Mouse (Mus musculus) lung, adult 18-20 months (tissue): ENCODE data around the gene Plekhg6.

Source experiments
- DNase-seq, 2 experiments: peaks; one replicate each; pipeline ENCODE4 v3.0.0; 2022; ENCODE audit warnings: mixed read lengths in 2 of 2

Gene Plekhg6

DNA sequence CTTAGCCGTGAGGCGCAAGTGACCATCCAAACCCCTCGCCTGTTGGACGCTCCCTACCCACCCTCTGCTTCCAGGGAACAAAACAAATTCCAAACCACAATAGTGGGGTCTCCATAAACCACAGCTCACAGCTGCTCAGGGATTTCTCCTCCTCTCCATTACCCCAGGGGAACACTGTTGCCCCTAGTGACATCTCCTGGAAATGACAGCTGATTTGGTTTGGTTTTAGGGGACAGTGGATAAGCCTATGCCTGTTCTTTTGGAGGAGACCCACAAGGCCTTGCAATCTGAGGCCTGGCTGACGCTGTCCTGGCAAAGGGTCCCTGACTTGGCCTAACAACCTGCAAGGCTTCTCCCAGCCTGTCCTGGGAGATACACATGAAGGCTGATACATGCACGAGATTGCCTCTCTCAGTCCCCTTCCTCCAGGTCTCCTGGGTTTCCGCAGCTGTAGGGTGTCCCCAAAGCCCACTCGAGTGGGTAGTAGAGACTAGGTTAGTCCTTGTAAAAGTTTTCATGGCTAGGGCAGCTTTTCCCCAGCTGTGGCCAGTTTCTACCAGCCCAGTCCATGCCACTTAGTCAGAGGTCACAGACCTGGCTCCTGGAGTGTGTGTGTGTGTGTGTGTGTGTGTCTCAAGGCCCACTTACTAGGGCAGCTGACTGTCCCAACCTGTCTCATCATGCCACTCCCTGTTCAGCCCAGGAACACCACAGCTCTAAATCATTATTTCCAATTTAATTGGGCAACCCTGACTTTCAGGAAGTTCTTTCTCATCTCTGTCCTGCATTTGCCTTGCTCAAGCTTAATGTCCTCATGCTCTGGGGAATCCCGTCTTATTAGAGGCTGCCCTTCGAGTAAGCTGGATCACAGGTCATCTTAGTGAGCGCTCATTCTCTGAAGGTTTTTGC lies 4.7 kb upstream of the Plekhg6 start:
- DNase-seq, result no peak

DNA sequence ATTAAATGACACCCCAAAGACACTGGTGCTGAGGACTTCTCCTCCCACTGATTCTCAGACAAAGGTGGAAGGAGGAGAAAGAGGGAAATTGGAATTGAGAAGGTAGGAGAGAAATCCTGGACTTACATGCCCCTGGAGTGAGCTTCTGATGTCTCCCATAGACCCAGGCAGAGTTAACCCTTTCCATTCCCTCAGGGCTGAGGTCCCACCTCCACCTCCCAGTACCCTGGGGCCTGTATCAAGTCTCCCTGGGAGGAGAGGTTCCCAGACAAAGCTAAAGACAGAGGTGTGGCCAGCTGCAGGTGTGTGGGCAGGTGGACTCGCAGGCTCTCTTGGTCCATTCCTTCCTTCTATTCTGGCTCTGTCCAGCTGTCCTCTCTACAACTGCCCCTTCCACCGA lies 1.4 kb upstream of the Plekhg6 start:
- DNase-seq, result no peak

DNA sequence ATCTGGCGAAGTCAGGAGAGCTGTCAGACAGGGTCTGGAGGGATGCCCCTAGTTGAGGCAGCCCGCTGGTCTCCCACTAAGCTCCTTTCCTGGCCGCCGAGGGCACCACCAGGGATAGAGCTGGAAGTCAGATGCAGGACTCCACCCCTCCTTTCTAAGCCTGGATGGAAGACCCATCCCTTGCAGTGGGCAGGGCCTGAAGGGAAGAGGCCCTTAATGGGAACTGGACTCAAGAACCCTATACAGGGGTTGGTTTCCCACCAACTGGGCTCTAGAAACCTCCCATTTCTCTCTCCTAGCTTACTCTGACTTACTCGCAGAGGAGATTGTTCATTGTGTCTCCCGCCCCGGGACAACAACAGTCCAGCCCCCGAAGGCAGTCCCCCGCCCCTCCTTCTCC lies 812 bp downstream of the Plekhg6 start:
- no peak for DNase-seq

DNA sequence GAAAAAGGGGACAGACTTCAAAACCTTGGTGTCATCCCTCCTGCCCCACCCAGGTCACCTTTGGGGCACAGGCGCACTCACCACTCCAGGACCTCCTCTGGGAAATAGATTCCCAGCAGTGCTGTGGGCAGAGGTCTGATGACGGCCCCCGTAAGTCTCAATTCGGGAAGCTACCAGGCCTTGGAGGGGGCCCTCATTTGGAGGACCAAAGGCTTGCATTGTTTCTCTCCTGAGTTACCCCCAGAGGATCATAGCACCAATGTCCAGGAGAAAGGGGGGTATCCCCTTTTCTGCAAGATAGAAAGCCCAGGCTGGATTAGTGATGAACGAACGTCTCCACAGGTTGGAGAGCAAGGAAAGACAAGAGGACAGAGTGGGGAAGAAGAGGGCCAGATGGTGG lies 2.0 kb downstream of the Plekhg6 start:
- no peak for DNase-seq

DNA sequence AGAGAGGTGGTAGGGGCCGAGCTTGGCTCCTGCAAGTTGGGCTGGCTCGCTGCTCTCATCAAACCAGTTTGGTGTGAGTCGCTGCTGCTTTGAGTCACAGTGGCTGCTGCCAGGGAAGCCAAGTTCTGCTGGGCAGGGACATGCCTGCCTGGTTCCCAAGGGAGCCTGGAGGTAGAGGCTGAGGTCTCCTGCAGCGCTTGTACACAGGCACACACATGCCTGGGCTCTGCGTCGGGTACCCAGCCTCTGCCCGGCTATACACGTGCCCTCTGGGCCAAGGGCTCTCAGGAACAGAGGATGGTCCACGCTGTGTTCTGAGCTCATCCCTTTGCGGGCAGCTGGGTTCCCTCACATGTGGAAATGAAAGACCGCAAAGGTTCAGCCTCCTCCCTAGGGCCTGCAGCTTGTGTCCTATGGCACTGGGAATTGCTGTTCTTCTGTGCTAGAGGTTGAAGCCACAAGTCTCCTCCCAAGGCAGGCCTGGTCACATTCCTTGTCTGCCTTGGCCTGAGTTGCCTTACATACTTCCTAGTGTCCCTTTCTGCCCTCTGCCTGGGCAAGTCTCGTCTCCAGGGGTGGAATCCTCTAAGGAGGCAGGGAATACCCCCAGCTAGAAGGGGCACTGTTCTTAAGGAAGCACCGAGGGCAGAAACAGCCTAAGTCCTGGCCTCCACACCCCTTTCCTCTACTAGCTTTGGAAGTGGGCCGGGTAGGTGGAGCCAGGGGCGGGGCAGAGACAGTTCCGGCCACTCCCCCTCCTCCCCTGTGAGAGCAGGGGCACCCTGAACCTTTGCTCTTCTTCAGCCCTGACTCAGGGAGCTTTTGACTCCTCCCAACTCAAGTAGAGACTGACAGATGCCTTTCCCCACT lies 2.8 kb downstream of the Plekhg6 start:
- DNase-seq, result peak; percentile 83 to 88

DNA sequence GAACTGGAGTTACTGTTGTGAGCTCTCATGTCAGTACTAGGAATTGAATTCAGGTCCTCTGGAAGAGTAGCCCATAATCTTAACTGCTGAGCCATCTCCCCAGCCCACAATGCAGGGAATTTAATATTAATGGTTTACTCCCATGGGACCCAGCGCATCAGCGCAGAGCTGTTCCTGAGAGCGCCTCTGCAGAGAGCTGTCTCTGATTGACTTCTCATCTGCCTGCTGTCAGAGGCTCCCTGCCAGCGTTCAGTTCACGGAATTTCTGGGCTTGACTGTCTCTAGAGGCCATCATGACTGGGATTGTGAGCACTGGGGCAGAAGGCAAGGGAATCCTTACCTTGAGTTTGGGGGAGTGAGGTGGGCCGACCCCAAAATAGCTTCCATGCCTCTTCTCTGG lies 3.6 kb downstream of the Plekhg6 start:
- DNase-seq, result no peak

DNA sequence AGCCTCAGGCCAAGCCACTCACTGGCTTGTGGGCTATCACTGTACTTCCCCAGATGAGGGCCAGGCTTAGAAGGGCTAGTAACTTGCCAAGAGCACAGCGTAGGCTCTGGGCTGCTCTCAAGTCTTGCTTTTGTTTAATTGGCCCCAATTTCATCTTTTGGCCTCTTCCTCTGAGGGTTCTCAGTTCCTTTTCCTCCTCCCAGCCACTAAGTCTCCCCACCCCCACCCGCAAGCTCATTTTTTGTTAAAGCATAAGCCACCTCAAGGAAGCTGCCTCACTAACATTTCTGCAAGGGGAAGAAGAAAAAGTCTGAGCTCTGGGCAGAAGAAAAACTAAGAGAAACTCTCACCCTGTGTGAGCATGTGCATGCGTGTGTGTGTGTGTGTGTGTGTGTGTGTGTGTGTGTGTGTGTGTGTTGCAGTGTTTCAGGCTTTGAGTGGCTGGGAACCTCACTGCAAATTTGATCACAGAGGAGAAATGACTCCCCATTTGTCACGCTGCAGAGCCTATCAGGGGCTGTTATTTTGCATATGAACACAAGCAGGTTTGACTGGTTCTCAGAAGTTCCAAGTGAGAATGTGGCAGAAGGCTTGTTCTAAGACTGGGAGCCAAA lies 12.7 kb downstream of the Plekhg6 start:
- peak; percentile 40 to 70 for DNase-seq

DNA sequence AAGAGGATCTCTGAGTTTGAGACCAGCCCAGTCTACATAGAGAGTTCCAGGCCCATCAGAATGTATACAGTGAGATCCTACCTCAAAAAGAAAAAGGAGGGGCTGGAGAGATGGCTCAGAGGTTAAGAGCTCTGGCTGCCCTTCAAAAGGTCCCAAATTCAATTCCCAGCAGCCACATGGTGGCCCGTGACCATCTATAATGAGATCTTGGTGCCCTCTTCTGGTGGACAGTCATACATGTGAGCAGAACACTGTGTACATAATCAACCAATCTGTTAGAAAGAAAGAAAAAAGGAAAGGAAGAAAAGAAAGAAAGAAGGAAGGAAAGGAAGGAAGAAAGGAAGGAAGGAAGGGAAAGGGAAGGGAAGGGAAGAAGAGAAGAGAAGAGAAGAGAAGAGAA lies 14.5 kb downstream of the Plekhg6 start:
- DNase-seq, result no peak

DNA sequence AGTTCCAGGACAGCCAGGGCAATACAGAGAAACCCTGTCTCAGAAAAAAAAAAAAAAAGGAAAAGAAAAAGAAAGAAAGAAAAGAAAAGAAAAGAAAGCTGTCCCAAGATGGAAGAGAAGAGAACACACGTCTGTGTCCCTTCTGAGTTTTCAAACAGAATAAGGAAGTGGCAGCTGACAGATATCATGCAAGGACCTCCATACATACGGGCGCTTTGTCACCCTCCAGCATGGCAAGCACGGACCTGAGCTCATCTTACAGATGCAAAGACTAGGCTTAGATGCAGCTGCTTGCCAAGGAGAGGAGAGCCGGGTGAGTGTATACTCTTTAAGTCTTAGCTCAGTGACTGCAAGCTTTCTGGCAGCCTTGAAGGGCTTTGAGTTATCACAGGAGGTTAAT lies 15.1 kb downstream of the Plekhg6 start:
- DNase-seq, result no peak

DNA sequence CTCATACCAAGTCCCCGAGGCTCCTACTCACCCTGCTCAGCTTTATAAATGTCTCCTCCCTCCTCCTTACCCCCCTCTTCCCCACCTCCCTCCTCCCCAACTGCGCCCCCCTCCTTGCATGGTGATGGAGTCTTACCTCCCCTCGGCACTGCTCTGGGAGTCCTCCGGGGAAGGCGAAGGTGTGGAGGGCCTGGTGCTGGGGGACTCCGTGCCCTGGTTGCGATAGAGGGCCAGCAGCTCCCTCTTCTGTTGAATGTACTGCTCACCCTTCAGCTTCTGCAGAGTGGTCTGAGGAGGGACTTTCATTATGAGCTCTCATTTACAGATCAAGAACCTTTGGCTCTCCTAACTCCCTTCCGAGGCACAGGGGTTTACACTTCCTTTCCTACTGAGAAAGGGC lies 16.1 kb downstream of the Plekhg6 start:
- no peak for DNase-seq

DNA sequence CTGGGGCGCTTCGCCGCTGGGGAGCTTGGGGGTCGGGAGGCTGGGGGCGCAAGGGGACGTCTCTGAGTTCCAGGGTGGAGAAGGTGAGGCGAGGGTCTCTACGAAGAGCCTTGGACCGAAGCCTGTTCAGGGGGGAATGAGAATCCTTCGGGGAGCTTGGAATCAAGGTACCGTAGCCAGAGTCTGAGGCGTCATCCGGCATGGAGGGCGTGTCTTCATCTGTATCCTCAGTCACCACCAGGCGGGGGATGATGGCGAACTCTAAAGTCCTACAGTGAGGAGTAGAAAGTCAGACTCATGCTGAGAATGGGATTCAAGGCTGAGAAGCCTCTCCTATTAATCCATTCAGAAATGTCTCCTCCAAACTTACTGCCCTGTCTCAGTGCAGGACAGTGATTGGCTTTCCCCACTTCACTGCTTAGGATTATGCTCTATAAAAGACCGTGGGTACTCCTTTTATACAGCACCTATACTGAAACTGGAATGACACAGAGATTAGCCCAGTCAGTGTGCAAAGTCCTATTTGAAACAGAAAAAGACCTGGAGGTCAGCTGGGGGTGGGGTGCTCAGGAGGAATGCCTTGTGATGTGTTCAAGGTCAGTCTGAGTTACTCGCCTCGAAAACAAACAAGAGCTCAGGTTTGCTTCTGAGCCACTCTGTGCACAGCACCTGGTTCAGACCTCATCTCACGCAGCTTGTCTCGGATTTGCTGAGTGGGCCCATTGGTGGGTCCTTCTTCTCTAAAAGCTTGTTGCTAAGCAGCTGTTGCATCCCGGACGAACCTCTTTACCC lies 16.9 kb downstream of the Plekhg6 start:
- DNase-seq, result no peak

DNA sequence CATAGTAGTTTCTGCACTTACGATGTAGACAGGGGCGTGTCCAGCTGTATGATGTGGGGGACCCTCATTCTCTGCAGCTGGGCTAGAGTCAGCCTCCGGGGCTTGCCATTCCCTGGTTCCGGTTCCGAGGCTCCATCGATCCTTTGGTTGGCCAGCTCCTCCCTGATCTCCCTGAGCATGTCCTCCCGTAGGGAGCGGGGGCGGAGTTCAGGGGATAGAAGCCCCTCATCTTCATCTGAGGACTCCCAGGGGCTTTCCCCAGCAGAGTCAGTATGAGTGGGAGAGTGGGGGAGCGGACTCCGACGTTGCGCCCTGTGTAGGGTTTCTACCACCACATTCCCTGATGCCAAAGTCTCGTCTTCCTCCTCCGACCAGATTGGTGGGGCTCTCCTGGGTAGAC lies 17.6 kb downstream of the Plekhg6 start:
- DNase-seq, result no peak

DNA sequence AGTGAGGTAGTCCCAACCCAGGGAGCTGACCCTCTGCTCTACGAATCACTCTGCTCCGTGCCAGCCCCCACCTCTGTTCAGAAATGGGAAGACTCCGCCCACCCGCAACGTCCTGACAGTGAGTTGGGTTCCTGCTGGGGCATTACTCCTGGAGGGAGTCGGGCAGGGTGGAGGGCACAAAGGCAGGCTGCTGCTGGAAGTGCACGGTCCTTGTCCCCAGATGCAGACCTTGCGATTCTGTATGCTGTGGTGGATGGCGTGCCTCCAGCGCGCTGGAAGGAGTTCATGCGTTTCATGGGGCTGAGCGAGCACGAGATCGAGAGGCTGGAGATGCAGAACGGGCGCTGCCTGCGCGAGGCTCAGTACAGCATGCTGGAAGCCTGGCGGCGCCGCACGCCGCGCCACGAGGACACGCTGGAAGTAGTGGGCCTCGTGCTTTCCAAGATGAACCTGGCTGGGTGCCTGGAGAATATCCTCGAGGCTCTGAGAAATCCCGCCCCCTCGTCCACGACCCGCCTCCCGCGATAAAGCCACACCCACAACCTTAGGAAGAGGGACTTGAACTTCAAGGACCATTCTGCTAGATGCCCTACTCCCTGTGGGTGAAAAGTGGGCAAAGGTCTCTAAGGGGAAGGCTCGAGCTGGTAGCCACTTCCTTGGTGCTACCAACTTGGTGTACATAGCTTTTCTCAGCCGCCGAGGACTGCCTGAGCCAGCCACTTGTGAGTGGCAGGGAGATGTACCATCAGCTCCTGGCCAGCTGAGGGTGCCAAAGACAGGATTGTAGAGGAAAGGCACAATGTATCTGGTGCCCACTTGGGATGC lies 18.9 kb downstream of the Plekhg6 start:
- DNase-seq, result peak; percentile 65 to 67

DNA sequence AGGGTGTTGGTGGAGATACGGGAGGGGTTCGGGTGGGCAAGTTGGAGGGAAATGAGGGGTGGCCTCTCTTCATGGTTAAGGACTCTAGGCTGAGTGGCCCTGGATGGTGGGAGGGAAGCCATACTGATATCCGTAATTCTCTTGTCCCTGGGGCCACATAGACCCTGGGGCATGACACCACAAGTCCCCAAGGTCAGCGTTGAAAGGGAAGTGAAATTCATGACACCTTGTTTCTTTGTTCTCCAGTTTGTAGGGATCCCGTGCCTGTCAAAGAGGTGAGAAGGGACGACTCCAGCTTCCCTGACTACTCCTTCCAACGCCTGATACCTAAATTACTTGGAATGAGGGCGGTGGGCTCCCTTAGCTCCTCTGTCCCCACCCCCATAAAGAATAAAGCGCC lies 19.7 kb downstream of the Plekhg6 start:
- DNase-seq, result no peak

DNA sequence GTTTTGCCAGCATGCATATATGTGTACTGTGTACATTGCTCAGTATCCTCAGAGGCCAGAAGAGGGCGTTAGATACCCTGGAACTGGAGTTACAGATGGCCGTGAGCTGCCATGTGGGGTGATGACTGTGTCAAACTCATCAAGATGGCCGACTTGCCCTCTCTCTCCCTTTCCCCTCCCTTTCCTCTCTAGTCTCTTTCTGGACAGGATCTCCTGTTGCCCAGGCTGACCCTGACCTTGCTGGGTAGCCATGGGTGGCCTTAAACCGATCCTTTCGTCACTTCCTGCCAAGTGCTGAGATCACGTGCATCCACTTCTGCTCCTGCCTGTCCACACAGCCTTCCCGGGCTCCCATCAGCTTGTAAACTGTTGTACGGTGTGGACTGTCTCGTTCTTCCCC lies 20.6 kb downstream of the Plekhg6 start:
- DNase-seq, result no peak

DNA sequence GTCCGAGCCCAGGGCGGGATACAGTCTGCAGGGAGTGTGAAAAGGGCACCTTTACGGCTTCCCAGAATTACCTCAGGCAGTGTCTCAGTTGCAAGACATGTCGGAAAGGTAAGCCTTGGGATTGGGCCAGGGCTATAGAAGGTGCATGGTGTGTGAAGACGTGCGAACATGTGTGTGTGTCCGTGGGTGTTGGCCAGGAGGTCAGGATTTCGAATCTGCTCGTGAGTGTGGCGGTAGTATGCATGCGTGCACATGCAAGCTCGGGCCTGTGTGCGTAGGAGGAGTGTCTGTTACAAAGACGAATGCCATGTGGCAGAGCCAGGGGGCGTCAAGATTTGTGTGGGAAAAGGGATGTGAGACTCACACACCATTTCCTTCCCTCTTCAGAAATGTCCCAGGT lies 23.3 kb downstream of the Plekhg6 start:
- DNase-seq, result no peak

DNA sequence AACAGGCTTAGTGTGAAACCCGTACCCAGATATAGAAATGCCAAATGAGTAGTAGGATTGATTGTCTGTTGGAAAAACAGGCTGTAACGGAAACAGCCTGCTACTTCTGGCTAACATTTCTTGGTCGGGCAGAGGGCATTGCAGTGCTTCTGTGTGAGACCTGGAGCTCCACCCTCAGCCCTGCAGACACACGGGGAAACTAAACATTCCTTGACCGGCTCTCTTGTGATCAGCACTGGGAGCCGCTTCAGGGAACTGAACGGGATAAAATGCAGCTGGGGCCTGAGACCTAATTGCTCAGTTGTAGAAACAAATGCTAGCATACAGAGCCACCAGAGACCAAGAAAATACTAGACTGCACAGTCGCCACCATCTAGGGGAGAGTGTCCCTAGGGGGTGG lies 24.3 kb downstream of the Plekhg6 start:
- DNase-seq, result no peak

DNA sequence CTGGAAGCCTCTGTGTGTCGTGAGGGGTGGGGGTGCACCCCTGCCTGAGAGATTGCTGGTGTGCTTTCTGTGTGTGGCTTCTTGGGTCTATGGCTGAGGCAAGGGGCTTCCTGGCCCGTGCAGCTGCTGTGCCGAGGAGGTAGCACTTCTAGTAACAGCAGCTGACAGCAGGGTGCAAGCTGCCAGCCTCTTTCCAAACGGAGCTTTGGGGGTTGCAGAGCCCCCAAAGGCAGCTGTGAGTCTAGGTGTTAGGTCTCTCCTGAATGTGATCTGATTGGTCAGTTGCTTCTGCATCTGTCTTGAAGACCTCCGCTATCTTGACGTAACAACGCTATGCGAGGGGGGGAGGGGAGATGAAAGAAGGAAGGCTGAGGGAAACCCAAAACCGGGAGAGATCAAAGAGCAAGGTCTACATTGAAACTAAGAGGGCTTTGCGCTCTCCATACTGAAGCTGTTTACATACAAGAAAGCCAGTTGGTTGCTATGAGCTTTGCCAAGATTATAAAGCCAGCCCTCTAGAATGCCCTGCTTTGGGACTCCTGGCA lies 25.3 kb downstream of the Plekhg6 start:
- DNase-seq, result no peak

DNA sequence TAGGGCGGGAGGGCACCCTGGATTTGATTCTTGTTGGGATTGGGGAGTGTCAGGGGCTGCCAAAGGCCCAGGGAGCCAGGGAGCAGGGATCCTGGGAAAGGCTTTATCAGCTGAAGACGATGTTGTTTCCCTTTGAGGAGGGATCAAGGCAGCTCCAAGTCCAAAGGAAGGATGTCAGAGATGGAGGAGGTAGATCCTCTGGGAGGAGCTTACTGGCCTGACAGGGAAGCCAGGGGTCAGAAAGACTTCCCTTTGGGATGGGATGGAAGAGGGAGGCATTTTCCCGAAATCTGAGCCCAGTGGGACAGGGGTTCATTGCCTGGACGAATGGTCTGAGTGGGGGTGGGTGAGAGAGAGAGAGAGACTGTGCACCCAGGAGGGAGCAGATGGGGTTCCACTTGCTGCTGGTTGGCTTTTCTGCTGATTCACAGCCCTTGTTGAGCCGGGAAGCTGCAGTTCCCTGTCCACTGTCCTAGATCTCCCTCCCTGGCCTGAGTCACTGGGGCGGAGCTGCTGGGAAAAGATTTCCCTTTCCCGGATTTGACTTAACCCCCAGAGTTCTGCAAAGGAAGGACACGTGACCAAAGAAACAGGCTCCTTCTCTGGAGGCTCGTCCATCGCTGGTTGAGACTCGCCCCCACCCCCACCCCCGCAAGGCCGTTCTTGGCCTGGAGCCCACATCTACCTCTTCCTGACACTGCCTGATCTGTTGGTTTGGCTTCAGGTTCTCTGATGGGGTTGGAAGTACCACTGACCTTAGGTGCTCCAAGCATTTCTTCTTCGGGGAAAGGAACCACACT lies 26.0 kb downstream of the Plekhg6 start:
- DNase-seq, result peak; percentile 80 to 81

DNA sequence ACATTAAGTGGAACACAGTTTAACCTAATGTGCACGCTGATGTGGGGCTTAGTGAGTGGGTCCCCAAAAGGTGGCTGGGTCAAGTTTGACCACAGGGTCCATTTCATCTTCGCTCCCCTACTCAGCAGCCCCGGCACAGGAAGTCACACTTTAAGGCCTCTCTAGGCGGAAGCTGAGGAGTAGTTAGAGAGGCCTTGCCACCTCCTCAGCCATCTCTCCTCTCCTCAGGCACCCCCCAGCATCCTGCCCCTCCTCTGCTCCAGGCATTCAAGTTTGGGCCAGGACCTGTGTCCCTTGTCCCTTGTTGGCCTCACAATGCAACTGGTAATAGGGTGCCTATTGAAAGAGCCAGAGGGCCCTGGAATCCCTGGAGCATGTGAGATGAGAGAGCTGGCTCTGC lies 26.9 kb downstream of the Plekhg6 start:
- DNase-seq, result no peak

DNA sequence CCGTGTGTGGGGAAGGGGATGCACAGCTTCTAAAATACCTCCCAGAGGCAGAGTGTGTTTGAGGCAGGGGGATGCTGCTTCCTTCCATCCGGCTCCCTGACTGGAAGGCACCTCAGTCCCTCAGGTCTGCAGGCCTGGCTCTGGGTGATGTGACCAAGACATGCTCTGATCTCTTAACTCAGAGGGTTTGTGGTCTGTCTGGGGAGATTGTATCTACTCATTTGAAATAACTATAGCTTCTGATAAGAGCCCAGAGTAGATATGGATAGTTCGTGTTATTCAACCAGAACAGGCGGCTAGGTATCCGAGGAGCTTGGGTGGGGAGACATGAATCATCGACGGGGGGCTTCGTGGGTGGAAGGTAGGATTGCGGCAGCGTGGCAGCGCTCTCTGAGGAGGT lies 27.4 kb downstream of the Plekhg6 start:
- no peak for DNase-seq
